Mouse (Mus musculus) embryonic facial prominence, embryonic 15.5 days (tissue): ENCODE data around the gene Itgb2. TPM values are rescaled to one million over a fixed set of nuclear protein-coding genes. Genes with fewer than 3 reads are reported as not detected.
A peak's percentile ranks its signal among the peaks of the same experiment; 100 is the strongest.

Source experiments
- ATAC-seq: fragments of 200-750 bp; cut with Nextera tagmentation; 2 replicates; pipeline ENCODE4 v1.8.0; 2017; ENCODE audit warnings: low read depth, moderate TSS enrichment; ENCODE audit not compliant: insufficient number of reproducible peaks, low FRiP score, low TSS enrichment
- H3K27ac ChIP-seq: fragments of 300-500 bp; sonication (generic); replicated peaks from 2 replicates; pipeline ENCODE4 v1.5.1; 2015; ENCODE audit warnings: mild to moderate bottlenecking, inconsistent platforms
- H3K27me3 ChIP-seq: fragments of 300-500 bp; sonication (generic); 2 replicates; pipeline ENCODE4 v1.6.1; 2015; ENCODE audit warnings: inconsistent platforms
- H3K36me3 ChIP-seq: fragments of 300-500 bp; sonication (generic); 2 replicates; pipeline ENCODE4 v1.6.1; 2015; ENCODE audit warnings: mild to moderate bottlenecking, inconsistent platforms
- H3K4me1 ChIP-seq: fragments of 300-500 bp; sonication (generic); 2 replicates; pipeline ENCODE4 v1.6.1; 2015; ENCODE audit warnings: inconsistent platforms
- H3K4me2 ChIP-seq: fragments of 300-500 bp; sonication (generic); replicated peaks from 2 replicates; pipeline ENCODE4 v1.6.1; 2015; ENCODE audit warnings: mild to moderate bottlenecking, inconsistent platforms
- H3K4me3 ChIP-seq: fragments of 300-500 bp; sonication (generic); replicated peaks from 2 replicates; pipeline ENCODE4 v1.5.1; 2015; ENCODE audit warnings: mild to moderate bottlenecking, inconsistent platforms
- H3K9ac ChIP-seq: fragments of 300-500 bp; sonication (generic); 2 replicates; pipeline ENCODE4 v1.6.1; 2015; ENCODE audit warnings: inconsistent platforms
- H3K9me3 ChIP-seq: fragments of 300-500 bp; sonication (generic); replicated peaks from 2 replicates; pipeline ENCODE4 v1.6.1; 2016; ENCODE audit warnings: inconsistent platforms
- WGBS: fragments of 180-500 bp; shearing (Covaris S2); methylation state at CpG from one replicate; pipeline ENCODE4 v1.1.7; 2015; 5-methylcytosine and 5-hydroxymethylcytosine counted together
- polyA plus RNA-seq: library from polyadenylated mRNA; unstranded; fragments of >200 nt; fragmentation: Nextera tagmentation; extraction: Ambion mirVana; gene quantifications from 2 replicates; pipeline ENCODE4 v1.2.1, GENCODE M21; 2015

Itgb2 gene
- polyA plus RNA-seq, 1 experiment from 2014 or later, result 2.8 TPM

GRCm38 (mm10) chr10:77504143-77504542, 25.9 kb upstream of the Itgb2 start:
- Histone ChIP-seq H3K4me3 (no peak overlapping the region), H3K9me3 (no peaks in the 10 kb centered on the region), H3K9ac (no peak overlapping the region), H3K4me1 (peaks cover 7% of the 10 kb centered on the region), H3K27me3 (no peaks in the 10 kb centered on the region), H3K27ac (no peak overlapping the region), H3K36me3 (peaks cover 71% of the 10 kb centered on the region), H3K4me2 (no peak overlapping the region)
- ATAC-seq, result no peak
- WGBS, result 89% methylated on average over 6 of the region's 6 CpGs

- Histone ChIP-seq H3K36me3 (peaks cover 69% of the 10 kb centered on the region), H3K9ac (no peak overlapping the region), H3K9me3 (no peaks in the 10 kb centered on the region), H3K4me1 (peaks cover 20% of the 10 kb centered on the region), H3K4me2 (no peak overlapping the region), H3K27me3 (no peaks in the 10 kb centered on the region), H3K27ac (no peak overlapping the region), H3K4me3 (no peak overlapping the region)
- ATAC-seq, result no peak
- 86% methylated on average over 5 of the region's 5 CpGs for WGBS
These were observed 23.5 kb upstream of the Itgb2 start for GRCm38 (mm10) chr10:77506526-77506925.

- Histone ChIP-seq H3K4me1 (peaks cover 20% of the 10 kb centered on the region), H3K27ac (no peak overlapping the region), H3K9me3 (no peaks in the 10 kb centered on the region), H3K36me3 (peaks cover 69% of the 10 kb centered on the region), H3K27me3 (no peaks in the 10 kb centered on the region), H3K9ac (no peak overlapping the region), H3K4me2 (no peak overlapping the region), H3K4me3 (no peak overlapping the region)
- WGBS, result 86% methylated on average over 13 of the region's 13 CpGs
- ATAC-seq, result no peak
These were observed 23.0 kb upstream of the Itgb2 start for GRCm38 (mm10) chr10:77506961-77507577.

- Histone ChIP-seq H3K9me3 (no peaks in the 10 kb centered on the region), H3K27me3 (no peaks in the 10 kb centered on the region), H3K4me2 (no peak overlapping the region), H3K9ac (no peak overlapping the region), H3K4me1 (peaks cover 20% of the 10 kb centered on the region), H3K4me3 (no peak overlapping the region), H3K36me3 (peaks cover 72% of the 10 kb centered on the region), H3K27ac (no peak overlapping the region)
- WGBS, result 90% methylated on average over 4 of the region's 4 CpGs
- no peak for ATAC-seq
These were observed 22.3 kb upstream of the Itgb2 start for GRCm38 (mm10) chr10:77507779-77508178.

- Histone ChIP-seq H3K4me3 (no peak overlapping the region), H3K9me3 (no peaks in the 10 kb centered on the region), H3K36me3 (peaks cover 66% of the 10 kb centered on the region), H3K27me3 (no peaks in the 10 kb centered on the region), H3K4me2 (no peak overlapping the region), H3K4me1 (peaks cover 20% of the 10 kb centered on the region), H3K27ac (no peak overlapping the region), H3K9ac (no peak overlapping the region)
- 91% methylated on average over 3 of the region's 3 CpGs for WGBS
- ATAC-seq, result no peak
These were observed 21.3 kb upstream of the Itgb2 start for GRCm38 (mm10) chr10:77508744-77509143.

GRCm38 (mm10) chr10:77509403-77510187, 20.5 kb upstream of the Itgb2 start:
- Histone ChIP-seq H3K4me2 (no peak overlapping the region), H3K36me3 (peaks cover 60% of the 10 kb centered on the region), H3K27me3 (no peaks in the 10 kb centered on the region), H3K4me1 (peaks cover 24% of the 10 kb centered on the region), H3K27ac (0 out of 2 replicates have a peak overlapping the region, but pooled peaks have one; percentile 44), H3K9ac (no peak overlapping the region; the same call in 1 of the 2 replicates), H3K4me3 (no peak overlapping the region), H3K9me3 (no peaks in the 10 kb centered on the region)
- 42% methylated on average over 12 of the region's 12 CpGs for WGBS
- peak; percentile 76 for ATAC-seq

GRCm38 (mm10) chr10:77510225-77510982, 19.6 kb upstream of the Itgb2 start:
- no peak for ATAC-seq
- Histone ChIP-seq H3K4me1 (peaks cover 30% of the 10 kb centered on the region), H3K9me3 (no peaks in the 10 kb centered on the region), H3K4me3 (no peak overlapping the region), H3K27ac (0 out of 2 replicates have a peak overlapping the region, but pooled peaks have one; percentile 44), H3K36me3 (peaks cover 52% of the 10 kb centered on the region), H3K9ac (no peak overlapping the region), H3K27me3 (no peaks in the 10 kb centered on the region), H3K4me2 (no peak overlapping the region)
- WGBS, result 69% methylated on average over 15 of the region's 15 CpGs

- H3K27me3 ChIP-seq, result no peaks in the 10 kb centered on the region
- H3K4me1 ChIP-seq, result peaks cover 24% of the 10 kb centered on the region
- H3K4me2 ChIP-seq, result peak within 1 kb of the TSS; percentile 81
- H3K4me3 ChIP-seq, result peak within 1 kb of the TSS; percentile 94
- peaks cover 19% of the 10 kb centered on the region for H3K36me3 ChIP-seq
- H3K9ac ChIP-seq, result peak within 1 kb of the TSS; percentile 90
- under 1% methylated on average over 75 of the region's 75 CpGs for WGBS
- H3K27ac ChIP-seq, result peak within 1 kb of the TSS; percentile 93
- H3K9me3 ChIP-seq, result no peaks in the 10 kb centered on the region
- peak; percentile 91 for ATAC-seq
These were observed 14.4 kb upstream of the Itgb2 start, which contains the start of gene Fam207a for GRCm38 (mm10) chr10:77515385-77516348. TSS of gene Fam207a (minus strand) at chr10:77515785.

GRCm38 (mm10) chr10:77516379-77516951, 13.6 kb upstream of the Itgb2 start:
- peak overlapping the region; percentile 90 for H3K9ac ChIP-seq
- H3K27me3 ChIP-seq, result no peaks in the 10 kb centered on the region
- no peaks in the 10 kb centered on the region for H3K9me3 ChIP-seq
- peaks cover 15% of the 10 kb centered on the region for H3K36me3 ChIP-seq
- H3K4me1 ChIP-seq, result peaks cover 24% of the 10 kb centered on the region
- no peak for ATAC-seq
- H3K27ac ChIP-seq, result peak overlapping the region; percentile 93
- H3K4me2 ChIP-seq, result peak overlapping the region; percentile 81
- H3K4me3 ChIP-seq, result peak overlapping the region; percentile 94
- 29% methylated on average over 14 of the region's 14 CpGs for WGBS

- ATAC-seq, result no peak
- no peak overlapping the region for H3K9ac ChIP-seq
- H3K4me2 ChIP-seq, result peak overlapping the region; percentile 81
- no peaks in the 10 kb centered on the region for H3K27me3 ChIP-seq
- no peaks in the 10 kb centered on the region for H3K9me3 ChIP-seq
- H3K4me1 ChIP-seq, result peaks cover 27% of the 10 kb centered on the region
- H3K27ac ChIP-seq, result peak overlapping the region; percentile 93; the same call in 1 of the 2 replicates
- no peak overlapping the region; the same call in 1 of the 2 replicates for H3K4me3 ChIP-seq
- H3K36me3 ChIP-seq, result peaks cover 8% of the 10 kb centered on the region; the same call in 1 of the 2 replicates
- WGBS, result 21% methylated on average over 20 of the region's 20 CpGs
These were observed 12.9 kb upstream of the Itgb2 start for GRCm38 (mm10) chr10:77517066-77517620.
